Mouse (Mus musculus): Measurements from ENCODE around the gene Xrcc2. TPM values are rescaled to one million over a fixed set of nuclear protein-coding genes. Genes with fewer than 3 reads are reported as not detected.

The Xrcc2 gene
- polyA plus RNA-seq, 1 experiment from 2014 or later, result 18.0 TPM

DNA sequence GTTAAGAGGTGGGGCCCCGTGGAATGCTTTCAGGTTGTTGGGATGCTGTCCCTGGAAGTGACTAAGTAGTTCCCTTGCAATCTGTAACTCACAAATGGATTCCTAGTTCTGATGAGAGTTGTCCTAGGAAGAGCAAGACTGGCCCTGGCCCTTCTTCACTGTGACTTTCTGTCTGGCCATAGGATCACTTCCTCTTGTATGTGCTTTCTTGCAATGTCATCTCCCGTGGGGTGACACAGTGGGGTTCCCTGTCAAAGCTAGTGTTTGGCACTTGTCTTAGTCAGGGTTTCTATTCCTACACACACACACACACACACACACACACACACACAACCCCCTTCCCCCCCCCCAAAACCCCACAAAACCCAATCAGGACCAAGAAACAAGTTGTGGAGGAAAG is 42.5 kb downstream of the Xrcc2 start:
- Histone ChIP-seq H3K36me3 (replicated peaks) (peaks cover 2% of the 10 kb centered on the region; the same call in 1 of the 2 replicates), H3K27ac (replicated peaks) (0 out of 2 replicates have a peak overlapping the region, but pooled peaks have one; percentile 19), H3K27me3 (replicated peaks; ENCODE audit: low read depth, poor library complexity, severe bottlenecking) (no peaks in the 10 kb centered on the region), H3K9me3 (no peaks in the 10 kb centered on the region), H3K4me3 (no peak overlapping the region), H3K4me1 (peaks cover 15% of the 10 kb centered on the region)
- no peak for DNase-seq (ENCODE audit: low spot score)
- 80% methylated on average over 2 of the region's 2 CpGs for WGBS

DNA sequence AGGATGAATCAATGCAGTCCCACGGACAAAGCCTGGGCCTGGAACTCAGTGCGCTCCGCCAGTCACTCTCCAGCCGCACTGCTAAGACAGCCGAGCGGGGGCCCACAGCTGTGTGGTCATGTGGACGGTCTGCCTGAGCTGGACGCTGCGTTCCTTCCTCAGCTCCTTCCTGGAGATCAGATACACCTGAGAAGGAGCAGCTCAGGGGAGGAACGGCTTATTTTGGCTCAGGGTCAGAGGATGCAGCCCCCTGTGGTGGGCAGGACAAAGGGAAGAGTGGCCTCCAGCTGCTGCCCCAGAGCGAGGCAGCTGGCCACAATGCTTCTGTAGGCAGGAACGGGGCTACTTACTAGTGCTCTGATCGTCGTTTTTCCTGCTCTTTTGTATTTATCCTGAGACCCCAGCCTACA is 51.0 kb downstream of the Xrcc2 start:
- peak; percentile 66 for DNase-seq (ENCODE audit: low spot score)
- 5% methylated on average over 14 of the region's 14 CpGs for WGBS
- Histone ChIP-seq H3K9me3 (no peaks in the 10 kb centered on the region), H3K4me3 (peak overlapping the region; percentile 41; the same call in 1 of the 2 replicates), H3K27me3 (replicated peaks; ENCODE audit: low read depth, poor library complexity, severe bottlenecking) (0 out of 2 replicates have a peak, but pooled peaks cover 12% of the 10 kb centered on the region), H3K27ac (replicated peaks) (peak overlapping the region; percentile 49; the same call in 1 of the 2 replicates), H3K4me1 (peaks cover 19% of the 10 kb centered on the region), H3K36me3 (replicated peaks) (no peaks in the 10 kb centered on the region)

DNA sequence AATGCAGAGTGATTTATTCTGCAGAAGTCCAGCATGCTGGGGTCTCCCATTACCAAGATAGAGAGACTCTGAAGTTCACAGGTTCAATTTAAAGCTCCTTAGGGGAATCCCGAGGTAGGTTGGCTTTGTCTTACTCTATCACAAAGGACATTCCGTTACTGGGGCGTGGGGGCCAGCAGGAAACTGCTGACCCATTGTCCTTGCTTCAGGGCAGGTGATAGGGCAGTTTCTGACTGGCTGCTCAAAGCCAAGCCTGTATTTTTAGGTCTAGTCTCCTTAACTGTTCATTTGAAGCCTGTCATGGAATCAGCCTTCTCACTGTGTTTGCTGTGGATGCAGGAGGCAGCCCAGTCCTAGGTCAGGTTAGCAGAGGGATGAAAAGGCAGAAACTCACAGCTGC is 52.2 kb downstream of the Xrcc2 start:
- no peak overlapping the region for H3K4me3 ChIP-seq
- peaks cover 19% of the 10 kb centered on the region for H3K4me1 ChIP-seq
- WGBS, result 23% methylated on average over 3 of the region's 3 CpGs
- H3K9me3 ChIP-seq, result no peaks in the 10 kb centered on the region
- no peaks in the 10 kb centered on the region for H3K36me3 ChIP-seq (replicated peaks)
- H3K27ac ChIP-seq (replicated peaks), result no peak overlapping the region
- DNase-seq (ENCODE audit: low spot score), result no peak
- H3K27me3 ChIP-seq (replicated peaks; ENCODE audit: low read depth, poor library complexity, severe bottlenecking), result 0 out of 2 replicates have a peak, but pooled peaks cover 12% of the 10 kb centered on the region

GRCm38 (mm10) chr5:25652435-25652834 is 53.2 kb downstream of the Xrcc2 start:
- 90% methylated on average over 7 of the region's 7 CpGs for WGBS
- no peak for DNase-seq (ENCODE audit: low spot score)
- no peaks in the 10 kb centered on the region for H3K36me3 ChIP-seq (replicated peaks)

DNA sequence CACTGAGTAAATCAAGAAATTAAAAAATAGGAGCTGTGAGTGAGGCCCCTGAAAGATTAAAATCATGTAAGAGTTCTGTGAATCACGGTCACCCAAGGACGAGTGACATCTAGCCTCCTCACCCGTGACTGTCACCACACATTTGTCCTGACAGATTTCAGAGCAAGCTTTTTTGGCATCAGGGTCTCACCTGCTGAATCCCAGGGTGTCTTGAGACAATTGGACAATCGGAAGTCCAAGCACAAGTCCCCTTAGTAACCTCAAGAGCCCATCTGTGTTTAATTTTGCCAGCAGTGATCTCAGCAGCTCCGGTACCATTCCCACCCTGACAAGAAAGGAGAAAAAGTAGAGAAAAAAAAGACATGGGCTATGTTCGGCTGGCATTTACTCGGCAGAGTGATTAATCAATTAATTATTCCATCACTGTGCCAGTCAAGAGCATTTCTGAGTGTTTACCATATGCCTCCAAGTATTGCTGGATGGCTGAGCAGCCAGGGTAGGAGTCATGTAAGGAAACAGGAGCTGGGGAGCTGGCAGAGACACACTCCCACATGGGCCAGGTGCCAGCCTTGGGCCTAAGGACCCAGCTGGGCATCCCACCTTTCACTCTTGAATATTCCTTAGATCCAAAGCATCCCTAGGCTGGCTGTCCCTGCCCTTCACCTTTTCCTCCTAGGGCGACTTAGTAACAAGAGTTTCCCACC is 59.8 kb downstream of the Xrcc2 start:
- Histone ChIP-seq H3K9me3 (no peaks in the 10 kb centered on the region), H3K36me3 (replicated peaks) (no peaks in the 10 kb centered on the region), H3K4me3 (no peak overlapping the region), H3K27me3 (replicated peaks; ENCODE audit: low read depth, poor library complexity, severe bottlenecking) (no peaks in the 10 kb centered on the region), H3K4me1 (peaks cover 17% of the 10 kb centered on the region), H3K27ac (replicated peaks) (no peak overlapping the region)
- 68% methylated on average over 8 of the region's 8 CpGs for WGBS
- DNase-seq (ENCODE audit: low spot score), result no peak

More at GRCm38 (mm10) chr5:25652435-25652834, 53.2 kb downstream of the Xrcc2 start:
- peaks cover 19% of the 10 kb centered on the region for H3K4me1 ChIP-seq
- H3K27ac ChIP-seq (replicated peaks), result no peak overlapping the region
- no peak overlapping the region for H3K4me3 ChIP-seq
- H3K9me3 ChIP-seq, result no peaks in the 10 kb centered on the region
- H3K27me3 ChIP-seq (replicated peaks; ENCODE audit: low read depth, poor library complexity, severe bottlenecking), result 0 out of 2 replicates have a peak, but pooled peaks cover 12% of the 10 kb centered on the region

DNA sequence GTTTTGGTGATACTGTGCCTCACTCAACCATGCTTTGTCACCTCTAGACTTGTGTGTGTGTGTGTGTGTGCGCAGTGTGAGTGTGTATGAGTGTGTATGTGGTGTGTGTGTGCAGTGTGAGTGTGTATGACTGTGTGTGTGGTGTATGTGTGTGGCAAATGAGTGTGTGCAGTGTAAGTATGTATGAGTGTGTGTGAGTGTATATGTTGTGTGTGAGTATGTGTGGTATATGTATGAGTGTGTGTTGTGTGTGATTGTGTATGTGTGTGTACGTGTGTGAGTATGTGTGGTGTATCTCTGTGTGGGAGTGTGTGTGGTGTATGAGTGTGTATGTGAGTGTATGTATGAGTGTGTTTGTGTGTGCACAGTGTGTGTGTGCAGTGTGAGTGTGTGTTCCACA is 61.1 kb downstream of the Xrcc2 start:
- Histone ChIP-seq H3K9me3 (no peaks in the 10 kb centered on the region), H3K27ac (replicated peaks) (no peak overlapping the region), H3K4me3 (no peak overlapping the region), H3K27me3 (replicated peaks; ENCODE audit: low read depth, poor library complexity, severe bottlenecking) (no peaks in the 10 kb centered on the region), H3K36me3 (replicated peaks) (no peaks in the 10 kb centered on the region), H3K4me1 (peaks cover 17% of the 10 kb centered on the region)
- no peak for DNase-seq (ENCODE audit: low spot score)
- WGBS, result 89% methylated on average over 2 of the region's 2 CpGs

- H3K4me1 ChIP-seq, result peaks cover 17% of the 10 kb centered on the region
- no peak overlapping the region for H3K4me3 ChIP-seq
- H3K36me3 ChIP-seq (replicated peaks), result no peaks in the 10 kb centered on the region
- no peaks in the 10 kb centered on the region for H3K9me3 ChIP-seq
- H3K27ac ChIP-seq (replicated peaks), result no peak overlapping the region
- no peaks in the 10 kb centered on the region for H3K27me3 ChIP-seq (replicated peaks; ENCODE audit: low read depth, poor library complexity, severe bottlenecking)
- 84% methylated on average over 1 of the region's 1 CpGs for WGBS
- no peak for DNase-seq (ENCODE audit: low spot score)
Observed at GRCm38 (mm10) chr5:25642741-25643140, 62.9 kb downstream of the Xrcc2 start.

Other genes starting within 250 kb of the Xrcc2 start
- 11.8 and 11.9 TPM in 2 replicates for gene Kmt2c, start 207.0 kb downstream of the Xrcc2 start, polyA plus RNA-seq (2016; fragmentation: Nextera tagmentation; extraction: Ambion mirVana)
- gene Cct8l1, start 189.8 kb downstream of the Xrcc2 start, polyA plus RNA-seq (2016; fragmentation: Nextera tagmentation; extraction: Ambion mirVana), result 0.07 and 0.08 TPM in 2 replicates
- 5.8 and 7.2 TPM in 2 replicates for gene Actr3b, start 54.2 kb upstream of the Xrcc2 start, polyA plus RNA-seq (2016; fragmentation: Nextera tagmentation; extraction: Ambion mirVana)
- gene Gm21663, start 236.6 kb upstream of the Xrcc2 start, polyA plus RNA-seq (2016; fragmentation: Nextera tagmentation; extraction: Ambion mirVana), result not detected in 2 replicates
- not detected in 2 replicates for gene Gm21671, start 248.6 kb upstream of the Xrcc2 start, polyA plus RNA-seq (2016; fragmentation: Nextera tagmentation; extraction: Ambion mirVana)